Mouse (Mus musculus) neural tube, embryonic 11.5 days (tissue): ENCODE data around the gene Cald1. TPM values are rescaled to one million over a fixed set of nuclear protein-coding genes. Genes with fewer than 3 reads are reported as not detected.

Experiments used
- ATAC-seq: fragments of 200-750 bp; cut with Nextera tagmentation; 2 replicates; pipeline ENCODE4 v1.8.0; 2017; ENCODE audit warnings: moderate number of reproducible peaks, mild to moderate bottlenecking, moderate TSS enrichment, moderate library complexity; ENCODE audit not compliant: insufficient read depth, low FRiP score, low TSS enrichment
- DNase-seq: peaks from one replicate; pipeline ENCODE4 v3.0.0-alpha.2; 2015; ENCODE audit warnings: low spot score
- H3K27ac ChIP-seq: fragments of 300-500 bp; sonication (generic); 2 replicates; pipeline ENCODE4 v1.5.1; 2014; ENCODE audit warnings: low read depth, mild to moderate bottlenecking, low read length
- H3K27me3 ChIP-seq: fragments of 300-500 bp; sonication (generic); 2 replicates; pipeline ENCODE4 v1.6.1; 2014; ENCODE audit warnings: mild to moderate bottlenecking, low read length, mixed read lengths; ENCODE audit not compliant: control insufficient read depth, insufficient read depth
- H3K36me3 ChIP-seq: fragments of 300-500 bp; sonication (generic); 2 replicates; pipeline ENCODE4 v1.6.1; 2014; ENCODE audit warnings: mild to moderate bottlenecking, low read length, moderate library complexity, mixed read lengths; ENCODE audit not compliant: control insufficient read depth, insufficient read depth
- H3K4me1 ChIP-seq: fragments of 300-500 bp; sonication (generic); 2 replicates; pipeline ENCODE4 v1.6.1; 2014; ENCODE audit warnings: low read length, mixed read lengths; ENCODE audit not compliant: control insufficient read depth, insufficient read depth
- H3K4me2 ChIP-seq: fragments of 300-500 bp; sonication (generic); 2 replicates; pipeline ENCODE4 v1.6.1; 2014; ENCODE audit warnings: low read depth, mild to moderate bottlenecking, moderate library complexity
- H3K4me3 ChIP-seq: fragments of 300-500 bp; sonication (generic); 2 replicates; pipeline ENCODE4 v1.5.1; 2014; ENCODE audit warnings: low read depth, low read length
- H3K9ac ChIP-seq: fragments of 300-500 bp; sonication (generic); 2 replicates; pipeline ENCODE4 v1.6.1; 2014; ENCODE audit warnings: mild to moderate bottlenecking, low read length
- H3K9me3 ChIP-seq: fragments of 300-500 bp; sonication (generic); 2 replicates; pipeline ENCODE4 v1.6.1; 2016; ENCODE audit warnings: low read length; ENCODE audit not compliant: control insufficient read depth
- WGBS: fragments of 180-500 bp; shearing (Covaris S2); extraction: QIAGEN DNeasy Blood & Tissue Kit; methylation state at CpG from one replicate; pipeline ENCODE4 v1.1.7; 2014; 5-methylcytosine and 5-hydroxymethylcytosine counted together
- polyA plus RNA-seq: library from polyadenylated mRNA; unstranded; fragments of >200 nt; fragmentation: Nextera tagmentation; extraction: Ambion mirVana; gene quantifications from 2 replicates; pipeline ENCODE4 v1.2.1, GENCODE M21; 2014

Cald1 gene
- polyA plus RNA-seq, 1 experiment from 2014 or later = 99.3 TPM

GRCm38 (mm10) chr6:34760023-34760422 is 161.7 kb downstream of the Cald1 start:
- 53% methylated on average over 4 of the region's 4 CpGs for WGBS

GRCm38 (mm10) chr6:34765721-34766120 is 167.4 kb downstream of the Cald1 start:
- H3K4me3 ChIP-seq = no peak overlapping the region

More at GRCm38 (mm10) chr6:34760023-34760422, 161.7 kb downstream of the Cald1 start:
- no peaks in the 10 kb centered on the region for H3K4me1 ChIP-seq
- no peak overlapping the region for H3K9ac ChIP-seq
- no peaks in the 10 kb centered on the region for H3K36me3 ChIP-seq
- H3K4me3 ChIP-seq = no peak overlapping the region
- H3K4me2 ChIP-seq = no peak overlapping the region
- no peaks in the 10 kb centered on the region for H3K27me3 ChIP-seq
- no peaks in the 10 kb centered on the region for H3K9me3 ChIP-seq
- no peak for ATAC-seq
- H3K27ac ChIP-seq = no peak overlapping the region
- peak; percentile 49 for DNase-seq

DNA sequence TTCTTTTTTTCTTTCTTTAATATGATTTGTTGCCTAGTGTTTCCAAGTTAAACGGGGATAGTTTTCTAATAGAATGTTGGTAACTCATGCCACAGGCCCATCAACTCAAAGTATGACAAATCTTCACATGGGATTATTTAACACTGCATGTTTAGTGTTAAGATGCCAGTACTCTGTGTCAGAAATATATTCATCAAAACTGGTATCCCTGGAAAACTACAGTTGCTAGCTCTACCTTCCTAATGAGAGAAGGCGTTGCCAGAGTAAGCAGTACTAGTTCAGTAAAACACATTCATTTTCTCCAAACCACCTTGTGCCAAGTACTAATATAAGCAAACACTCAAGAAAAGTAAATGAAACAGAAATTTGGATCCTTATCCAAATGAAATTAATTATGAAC is 171.7 kb downstream of the Cald1 start:
- WGBS = 95% methylated on average over 2 of the region's 2 CpGs
- Histone ChIP-seq H3K27me3 (no peaks in the 10 kb centered on the region), H3K9me3 (no peaks in the 10 kb centered on the region), H3K4me1 (no peaks in the 10 kb centered on the region), H3K27ac (no peak overlapping the region), H3K9ac (no peak overlapping the region), H3K36me3 (no peaks in the 10 kb centered on the region), H3K4me2 (no peak overlapping the region), H3K4me3 (no peak overlapping the region)
- ATAC-seq = no peak
- DNase-seq = no peak

More at GRCm38 (mm10) chr6:34765721-34766120, 167.4 kb downstream of the Cald1 start:
- 91% methylated on average over 5 of the region's 5 CpGs for WGBS
- DNase-seq (no peak), ATAC-seq (no peak)
- H3K9me3 ChIP-seq = no peaks in the 10 kb centered on the region
- H3K4me2 ChIP-seq = no peak overlapping the region
- H3K9ac ChIP-seq = no peak overlapping the region
- H3K27me3 ChIP-seq = no peaks in the 10 kb centered on the region
- H3K36me3 ChIP-seq = no peaks in the 10 kb centered on the region
- no peaks in the 10 kb centered on the region for H3K4me1 ChIP-seq
- no peak overlapping the region for H3K27ac ChIP-seq

DNA sequence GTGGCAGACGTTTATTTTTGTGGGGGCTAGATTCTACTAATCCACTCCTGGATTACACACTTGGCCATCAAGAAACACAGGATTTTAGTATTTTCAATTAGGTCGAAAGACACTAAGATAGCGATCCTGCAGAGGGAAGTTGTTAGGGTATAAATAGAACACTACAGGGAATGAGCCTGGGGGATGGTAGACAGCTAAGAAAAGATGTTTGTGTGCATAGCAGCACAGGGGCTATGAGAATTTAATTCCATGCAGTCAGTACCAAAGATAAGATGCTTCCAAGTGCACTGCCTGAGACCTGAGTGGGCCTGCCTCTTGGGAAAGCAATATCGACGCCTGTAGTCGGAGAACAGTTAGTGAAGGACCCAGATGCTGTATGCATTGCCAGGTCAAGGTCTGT is 172.2 kb downstream of the Cald1 start:
- no peak overlapping the region for H3K27ac ChIP-seq
- no peak for ATAC-seq
- H3K4me3 ChIP-seq = no peak overlapping the region
- no peak for DNase-seq
- no peaks in the 10 kb centered on the region for H3K36me3 ChIP-seq
- H3K4me2 ChIP-seq = no peak overlapping the region
- H3K4me1 ChIP-seq = no peaks in the 10 kb centered on the region
- no peaks in the 10 kb centered on the region for H3K9me3 ChIP-seq
- no peaks in the 10 kb centered on the region for H3K27me3 ChIP-seq
- no peak overlapping the region for H3K9ac ChIP-seq
- WGBS = 91% methylated on average over 6 of the region's 6 CpGs

DNA sequence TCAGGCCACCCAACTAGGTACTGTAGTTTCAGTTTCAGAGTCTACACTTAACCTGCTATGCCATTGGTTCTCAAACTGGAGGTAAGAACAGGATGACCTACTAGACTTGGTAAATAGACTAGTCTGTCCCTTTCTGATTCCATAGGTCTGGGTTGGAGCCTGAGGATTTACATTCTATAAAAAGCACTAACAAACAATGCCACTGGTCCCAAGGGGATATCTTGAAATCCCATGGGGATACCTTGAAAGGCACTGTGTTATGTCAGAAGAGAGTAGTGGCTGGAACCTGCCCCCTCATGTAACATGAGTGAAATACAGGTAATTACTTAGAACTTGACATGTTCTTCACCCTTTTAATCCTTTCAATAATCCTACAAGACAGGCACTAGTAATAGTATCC is 178.1 kb downstream of the Cald1 start:
- Histone ChIP-seq H3K9ac (no peak overlapping the region), H3K4me1 (no peaks in the 10 kb centered on the region), H3K36me3 (no peaks in the 10 kb centered on the region), H3K9me3 (no peaks in the 10 kb centered on the region), H3K4me2 (no peak overlapping the region), H3K27me3 (no peaks in the 10 kb centered on the region), H3K4me3 (no peak overlapping the region), H3K27ac (no peak overlapping the region)
- DNase-seq (no peak), ATAC-seq (no peak)

DNA sequence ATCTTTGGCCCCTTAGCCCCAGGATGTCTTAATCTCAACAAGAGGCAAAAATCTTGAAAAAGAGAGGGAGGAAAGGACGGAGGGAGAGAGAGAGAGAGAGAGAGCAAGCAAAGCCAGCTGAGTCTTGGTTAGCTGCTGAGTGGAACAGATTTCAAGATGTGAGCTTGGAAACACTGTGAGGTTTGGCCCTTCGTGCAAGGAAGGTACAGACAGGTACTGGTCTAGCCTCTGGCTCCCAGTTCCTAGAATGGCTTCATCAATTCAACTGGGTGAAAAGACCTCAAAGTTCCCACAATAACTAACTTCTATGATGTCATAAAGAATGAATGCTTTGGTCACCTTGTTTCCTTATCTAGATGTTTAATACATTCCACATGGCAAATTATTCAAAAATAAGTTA is 178.8 kb downstream of the Cald1 start:
- no peaks in the 10 kb centered on the region for H3K36me3 ChIP-seq
- no peak for ATAC-seq
- no peak for DNase-seq
- WGBS = 84% methylated on average over 2 of the region's 2 CpGs
- no peaks in the 10 kb centered on the region for H3K4me1 ChIP-seq
- no peaks in the 10 kb centered on the region for H3K27me3 ChIP-seq
- H3K9ac ChIP-seq = no peak overlapping the region
- H3K4me2 ChIP-seq = no peak overlapping the region
- H3K27ac ChIP-seq = no peak overlapping the region
- H3K4me3 ChIP-seq = no peak overlapping the region
- no peaks in the 10 kb centered on the region for H3K9me3 ChIP-seq

DNA sequence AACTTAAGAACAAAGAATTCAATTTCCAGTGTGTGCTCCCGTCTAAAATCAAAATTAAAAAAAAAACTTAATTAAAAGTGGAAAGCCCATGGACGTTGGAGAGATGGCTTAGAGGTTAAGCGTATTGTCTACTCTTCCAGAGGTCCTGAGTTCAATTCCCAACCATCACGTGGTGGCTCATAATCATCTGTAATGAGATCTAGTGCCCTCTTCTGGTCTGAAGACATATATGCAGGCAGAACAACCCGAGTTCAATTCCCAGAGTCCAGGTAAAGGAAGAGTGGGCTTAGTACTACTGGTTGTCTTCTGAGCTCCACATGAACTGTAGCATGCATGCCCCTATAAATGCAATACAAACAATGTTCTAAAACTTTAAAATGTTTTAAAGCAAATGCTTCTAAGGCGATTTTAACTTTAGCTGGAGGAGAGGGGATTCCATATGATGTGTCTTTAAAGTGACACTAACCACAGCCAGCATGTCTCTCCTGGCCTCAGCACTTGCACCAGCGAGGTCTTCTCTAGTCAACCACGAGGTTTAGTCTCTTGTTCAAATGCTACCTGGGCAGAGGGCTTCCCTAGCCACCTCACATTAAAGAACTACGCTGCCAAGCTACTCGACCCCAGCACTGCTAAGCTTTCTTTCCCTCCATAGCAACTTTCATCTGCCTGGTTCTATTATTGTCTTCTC is 179.8 kb downstream of the Cald1 start:
- 76% methylated on average over 10 of the region's 10 CpGs for WGBS
- Histone ChIP-seq H3K4me2 (no peak overlapping the region), H3K9ac (no peak overlapping the region), H3K4me1 (no peaks in the 10 kb centered on the region), H3K36me3 (no peaks in the 10 kb centered on the region), H3K27me3 (no peaks in the 10 kb centered on the region), H3K4me3 (no peak overlapping the region), H3K9me3 (no peaks in the 10 kb centered on the region), H3K27ac (no peak overlapping the region)
- ATAC-seq (no peak), DNase-seq (no peak)

GRCm38 (mm10) chr6:34780231-34780942 is 182.1 kb downstream of the Cald1 start, which contains the start of gene Agbl3:
TSS of gene Agbl3 (plus strand) at chr6:34780432.
- Histone ChIP-seq H3K9me3 (no peaks in the 10 kb centered on the region), H3K4me3 (peak within 1 kb of the TSS; percentile 58), H3K9ac (peak within 1 kb of the TSS; percentile 88), H3K4me1 (no peaks in the 10 kb centered on the region), H3K27me3 (no peaks in the 10 kb centered on the region), H3K36me3 (no peaks in the 10 kb centered on the region), H3K27ac (peak within 1 kb of the TSS; percentile 97), H3K4me2 (peak within 1 kb of the TSS; percentile 70)
- DNase-seq (peak; percentile 95), ATAC-seq (peak; percentile 97)
- WGBS = under 1% methylated on average over 70 of the region's 81 CpGs

GRCm38 (mm10) chr6:34780943-34781289 is 182.6 kb downstream of the Cald1 start:
- ATAC-seq (no peak), DNase-seq (no peak)
- peak overlapping the region; percentile 58 for H3K4me3 ChIP-seq
- 7% methylated on average over 13 of the region's 13 CpGs for WGBS
- H3K9ac ChIP-seq = peak overlapping the region; percentile 88
- H3K27me3 ChIP-seq = no peaks in the 10 kb centered on the region
- H3K4me1 ChIP-seq = no peaks in the 10 kb centered on the region
- peak overlapping the region; percentile 97 for H3K27ac ChIP-seq
- peak overlapping the region; percentile 70 for H3K4me2 ChIP-seq
- no peaks in the 10 kb centered on the region for H3K36me3 ChIP-seq
- H3K9me3 ChIP-seq = no peaks in the 10 kb centered on the region
